Mouse (Mus musculus): ENCODE data around the gene Hist1h2bb.
"Not testable (repeated sequence)": the region's sequence is repeated elsewhere in the genome, so short reads cannot be mapped to it uniquely, and the experiment has no call there.

- TF ChIP-seq CTCF (IDR thresholded peaks at IDR 0.05; ENCODE audit: borderline replicate concordance, control insufficient read depth, extremely low read depth, insufficient read depth, low read length, poor library complexity); POLR2A (IDR thresholded peaks at IDR 0.05; ENCODE audit: control insufficient read depth, extremely low read depth, insufficient read depth, low read length, poor library complexity): not testable (repeated sequence)
Observed at GRCm38 (mm10) chr13:23769613-23770012, 23.1 kb downstream of the Hist1h2bb start, which contains the start of gene Trim38.
